Mouse (Mus musculus) MEL (cell line): Measurements from ENCODE around the gene Adamtsl2. TPM values are rescaled to one million over a fixed set of nuclear protein-coding genes. Genes with fewer than 3 reads are reported as not detected.

ENCODE experiments used
- DNase-seq: peaks from one replicate; pipeline ENCODE4 v3.0.0; 2011; ENCODE audit warnings: low read depth, low spot score
- H3K27ac ChIP-seq: 2 replicates; pipeline ENCODE4 v1.5.1; 2012; ENCODE audit warnings: low read depth, mild to moderate bottlenecking, control low read depth, low read length, moderate library complexity; ENCODE audit not compliant: control insufficient read depth
- H3K27me3 ChIP-seq, 2 experiments: fragments of 150-350 bp in 1 of 2; sonication (generic) in 1 of 2; 2 replicates each; pipeline ENCODE4 v1.6.1; 2012; ENCODE audit warnings: low read length in 2 of 2, mild to moderate bottlenecking in 2 of 2, improper control_type of control experiment in 1 of 2, moderate library complexity in 1 of 2; ENCODE audit not compliant: insufficient read depth in 2 of 2, control insufficient read depth in 1 of 2
- H3K36me3 ChIP-seq, 2 experiments: 2 replicates each; pipeline ENCODE4 v1.6.1; 2012 to 2014; ENCODE audit warnings: low read length in 2 of 2, improper control_type of control experiment in 1 of 2, inconsistent platforms in 1 of 2, mild to moderate bottlenecking in 1 of 2; ENCODE audit not compliant: insufficient read depth in 2 of 2, control insufficient read depth in 1 of 2
- H3K4me1 ChIP-seq, 2 experiments: fragments of 150-350 bp in 1 of 2; sonication (generic) in 1 of 2; 2 replicates each; pipeline ENCODE4 v1.6.1; 2012; ENCODE audit warnings: low read length in 2 of 2, improper control_type of control experiment in 1 of 2, mild to moderate bottlenecking in 1 of 2; ENCODE audit not compliant: insufficient read depth in 2 of 2, control insufficient read depth in 1 of 2
- H3K4me3 ChIP-seq, 2 experiments: fragments of 150-350 bp in 1 of 2; sonication (generic) in 1 of 2; 2 replicates each; pipeline ENCODE4 v1.5.1; 2012; ENCODE audit warnings: low read depth in 2 of 2, low read length in 2 of 2, mild to moderate bottlenecking in 2 of 2, moderate library complexity in 2 of 2, control low read depth in 1 of 2, improper control_type of control experiment in 1 of 2; ENCODE audit not compliant: control insufficient read depth in 1 of 2, insufficient read depth in 1 of 2
- H3K79me2 ChIP-seq: 2 replicates; pipeline ENCODE4 v1.6.1; 2012; ENCODE audit warnings: mild to moderate bottlenecking, low read length, moderate library complexity; ENCODE audit not compliant: control insufficient read depth, poor library complexity, insufficient read depth
- H3K9ac ChIP-seq: 2 replicates; pipeline ENCODE4 v1.6.1; 2012; ENCODE audit warnings: low read depth, mild to moderate bottlenecking, control low read depth, low read length, moderate library complexity; ENCODE audit not compliant: control insufficient read depth, poor library complexity, severe bottlenecking
- H3K9me3 ChIP-seq: fragments of 150-350 bp; sonication (generic); replicated peaks from 2 replicates; pipeline ENCODE4 v1.6.1; 2012; ENCODE audit warnings: mild to moderate bottlenecking, low read length, improper control_type of control experiment, moderate library complexity; ENCODE audit not compliant: insufficient read depth
- CHD2 ChIP-seq: IDR thresholded peaks from 2 replicates; pipeline ENCODE4 v1.6.1; 2011; ENCODE audit warnings: low read length, improper control_type of control experiment
- CTCF ChIP-seq, 3 experiments: IDR thresholded peaks in 2 of 3; conservative IDR thresholded peaks in 1 of 3; 2 replicates each; pipeline ENCODE4 v1.5.1; 2011 to 2012; ENCODE audit warnings: low read length in 3 of 3, low read depth in 2 of 3, mild to moderate bottlenecking in 2 of 3, improper control_type of control experiment in 1 of 3, inconsistent platforms in 1 of 3, mixed read lengths in 1 of 3, moderate library complexity in 1 of 3; ENCODE audit not compliant: control insufficient read depth in 1 of 3, insufficient read depth in 1 of 3, poor library complexity in 1 of 3, severe bottlenecking in 1 of 3
- ELF1 ChIP-seq: IDR thresholded peaks from 2 replicates; pipeline ENCODE4 v1.6.1; 2014; ENCODE audit warnings: low read depth, mild to moderate bottlenecking, inconsistent platforms, low read length, improper control_type of control experiment, moderate library complexity
- EP300 ChIP-seq, 2 experiments: IDR thresholded peaks; 2 replicates each; pipeline ENCODE4 v1.6.1; 2011; ENCODE audit warnings: improper control_type of control experiment in 2 of 2, low read length in 2 of 2, low read depth in 1 of 2, mild to moderate bottlenecking in 1 of 2
- ETS1 ChIP-seq: IDR thresholded peaks from 2 replicates; pipeline ENCODE4 v1.6.1; 2012; ENCODE audit warnings: low read depth, mild to moderate bottlenecking, inconsistent platforms, low read length, improper control_type of control experiment, moderate library complexity
- GABPA ChIP-seq: IDR thresholded peaks from 2 replicates; pipeline ENCODE4 v1.6.1; 2012; ENCODE audit warnings: low read depth, mild to moderate bottlenecking, inconsistent platforms, low read length, improper control_type of control experiment, moderate library complexity
- HCFC1 ChIP-seq: IDR thresholded peaks from 2 replicates; pipeline ENCODE4 v1.6.1; 2012; ENCODE audit warnings: low read depth, mild to moderate bottlenecking, inconsistent platforms, low read length, improper control_type of control experiment, moderate library complexity
- JUND ChIP-seq: IDR thresholded peaks from 2 replicates; pipeline ENCODE4 v1.6.1; 2011; ENCODE audit warnings: low read depth, mild to moderate bottlenecking, improper control_type of control experiment, low read length
- KAT2A ChIP-seq: conservative IDR thresholded peaks from 2 replicates; pipeline ENCODE4 v1.6.1; 2012; ENCODE audit warnings: low read depth, low read length, improper control_type of control experiment, inconsistent platforms
- MAFK ChIP-seq: IDR thresholded peaks from 2 replicates; pipeline ENCODE4 v1.6.1; 2011; ENCODE audit warnings: low read depth, mild to moderate bottlenecking, low read length, improper control_type of control experiment, borderline replicate concordance
- MAX ChIP-seq: IDR thresholded peaks from 2 replicates; pipeline ENCODE4 v1.6.1; 2011; ENCODE audit warnings: low read length, improper control_type of control experiment
- MYC ChIP-seq: IDR thresholded peaks from 2 replicates; pipeline ENCODE4 v1.6.1; 2011; ENCODE audit warnings: low read depth, mild to moderate bottlenecking, low read length, improper control_type of control experiment, moderate library complexity
- NELFE ChIP-seq: IDR thresholded peaks from 2 replicates; pipeline ENCODE4 v1.6.1; 2011; ENCODE audit warnings: low read depth, low read length, improper control_type of control experiment
- NRF1 ChIP-seq: IDR thresholded peaks from 2 replicates; pipeline ENCODE4 v1.6.1; 2014; ENCODE audit warnings: low read depth, mild to moderate bottlenecking, inconsistent platforms, low read length, improper control_type of control experiment, moderate library complexity; ENCODE audit not compliant: poor library complexity, insufficient read depth, severe bottlenecking
- POLR2A ChIP-seq, 2 experiments: IDR thresholded peaks; 2 replicates each; pipeline ENCODE4 v1.6.1; 2011 to 2012; ENCODE audit warnings: low read length in 2 of 2, mild to moderate bottlenecking in 2 of 2, control low read depth in 1 of 2, improper control_type of control experiment in 1 of 2, low read depth in 1 of 2, moderate library complexity in 1 of 2; ENCODE audit not compliant: control insufficient read depth in 1 of 2, insufficient read depth in 1 of 2, poor library complexity in 1 of 2
- POLR2AphosphoS2 ChIP-seq: IDR thresholded peaks from 2 replicates; pipeline ENCODE4 v1.6.1; 2011; ENCODE audit warnings: low read length, improper control_type of control experiment
- RCOR1 ChIP-seq: IDR thresholded peaks from 2 replicates; pipeline ENCODE4 v1.6.1; 2012; ENCODE audit warnings: low read depth, mild to moderate bottlenecking, inconsistent platforms, low read length, improper control_type of control experiment
- SIN3A ChIP-seq: IDR thresholded peaks from 2 replicates; pipeline ENCODE4 v1.6.1; 2012; ENCODE audit warnings: low read length, improper control_type of control experiment, inconsistent platforms
- TBP ChIP-seq: IDR thresholded peaks from 2 replicates; pipeline ENCODE4 v1.8.0; 2011; ENCODE audit warnings: low read depth, low read length, improper control_type of control experiment
- UBTF ChIP-seq: IDR thresholded peaks from 2 replicates; pipeline ENCODE4 v1.6.1; 2012; ENCODE audit warnings: low read depth, mild to moderate bottlenecking, inconsistent platforms, low read length, improper control_type of control experiment, moderate library complexity, borderline replicate concordance; ENCODE audit not compliant: insufficient read depth
- USF1 ChIP-seq: IDR thresholded peaks from 2 replicates; pipeline ENCODE4 v1.6.1; 2014; ENCODE audit warnings: low read depth, mild to moderate bottlenecking, inconsistent platforms, low read length, improper control_type of control experiment, moderate library complexity
- USF2 ChIP-seq, 2 experiments: IDR thresholded peaks; 2 replicates each; pipeline ENCODE4 v1.6.1; 2011 to 2012; ENCODE audit warnings: improper control_type of control experiment in 2 of 2, low read length in 2 of 2, borderline replicate concordance in 1 of 2, inconsistent platforms in 1 of 2, low read depth in 1 of 2, mild to moderate bottlenecking in 1 of 2; ENCODE audit not compliant: insufficient read depth in 1 of 2
- ZC3H11A ChIP-seq: IDR thresholded peaks from 2 replicates; pipeline ENCODE4 v1.6.1; 2012; ENCODE audit warnings: low read depth, mild to moderate bottlenecking, inconsistent platforms, low read length, improper control_type of control experiment
- ZKSCAN1 ChIP-seq: IDR thresholded peaks from 2 replicates; pipeline ENCODE4 v1.6.1; 2012; ENCODE audit warnings: low read depth, mild to moderate bottlenecking, inconsistent platforms, low read length, improper control_type of control experiment, moderate library complexity
- ZMIZ1 ChIP-seq: IDR thresholded peaks from 2 replicates; pipeline ENCODE4 v1.6.1; 2012; ENCODE audit warnings: low read depth, mild to moderate bottlenecking, inconsistent platforms, low read length, improper control_type of control experiment, moderate library complexity
- ZNF384 ChIP-seq: IDR thresholded peaks from 2 replicates; pipeline ENCODE4 v1.6.1; 2012; ENCODE audit warnings: low read depth, mild to moderate bottlenecking, inconsistent platforms, low read length, improper control_type of control experiment
- polyA plus RNA-seq, 2 experiments: library from polyadenylated mRNA; stranded (reverse) in 1 of 2; unstranded in 1 of 2; fragments of >175 nt in 1 of 2; fragments of >200 nt in 1 of 2; gene quantifications; 2 replicates each; pipeline versions ENCODE4 v1.2.1 to v1.2.4; 2012; ENCODE audit warnings: low replicate concordance in 2 of 2, low read depth in 1 of 2; ENCODE audit not compliant: insufficient read length in 2 of 2, insufficient read depth in 1 of 2, missing spikeins in 1 of 2
- total RNA-seq: library from RNA; depleted of rRNA; stranded (reverse); fragments of 300-350 nt; gene quantifications from 2 replicates; pipeline ENCODE4 v1.2.3, GENCODE M21; 2012

Adamtsl2 gene
- total and polyA plus RNA-seq, 3 experiments: not detected

DNA sequence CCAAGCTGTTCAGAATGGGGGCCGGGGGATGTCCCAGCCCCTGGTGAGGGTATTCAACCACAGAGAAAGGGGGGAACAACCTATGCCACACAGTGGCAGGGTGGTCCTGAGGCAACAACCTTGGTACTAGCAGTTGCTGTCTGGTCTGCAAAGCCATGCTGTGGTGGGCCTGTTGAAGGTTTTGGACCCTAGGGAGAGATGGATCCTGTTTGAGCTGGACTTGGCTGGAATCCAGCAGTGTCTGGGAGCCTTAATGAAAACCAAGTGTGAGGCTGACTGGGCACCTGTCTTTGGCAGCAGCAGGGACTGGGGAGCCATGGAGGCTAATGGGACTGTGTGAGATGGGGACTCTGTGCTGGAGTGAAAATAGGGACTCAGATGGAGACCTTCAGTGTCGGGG, 470 bp downstream of the Adamtsl2 start:
- TF ChIP-seq MAX: no peak
- no peak for TF ChIP-seq CTCF (IDR thresholded peaks at IDR 0.05 in 2 of 3, conservative IDR thresholded peaks at IDR 0.05 in 1 of 3; ENCODE audit: control insufficient read depth in 1 of 3, insufficient read depth in 1 of 3, low read depth in 2 of 3, low read length in 3 of 3, poor library complexity in 1 of 3, severe bottlenecking in 1 of 3)
- no peak for TF ChIP-seq TBP
- no peak for TF ChIP-seq POLR2AphosphoS2
- TF ChIP-seq EP300 (IDR thresholded peaks at IDR 0.05; ENCODE audit: low read depth in 1 of 2, low read length in 2 of 2): no peak
- Histone ChIP-seq H3K9me3 (no peaks in the 10 kb centered on the region), H3K9ac (no peak overlapping the region), H3K27ac (no peak overlapping the region), H3K27me3 (peaks cover 0 to 5% of the 10 kb centered on the region in 2 experiments; a peak in 1 of 4 replicates), H3K4me1 (no peaks in the 10 kb centered on the region), H3K4me3 (no peak overlapping the region), H3K79me2 (no peaks in the 10 kb centered on the region), H3K36me3 (no peaks in the 10 kb centered on the region)
- no peak for DNase-seq

DNA sequence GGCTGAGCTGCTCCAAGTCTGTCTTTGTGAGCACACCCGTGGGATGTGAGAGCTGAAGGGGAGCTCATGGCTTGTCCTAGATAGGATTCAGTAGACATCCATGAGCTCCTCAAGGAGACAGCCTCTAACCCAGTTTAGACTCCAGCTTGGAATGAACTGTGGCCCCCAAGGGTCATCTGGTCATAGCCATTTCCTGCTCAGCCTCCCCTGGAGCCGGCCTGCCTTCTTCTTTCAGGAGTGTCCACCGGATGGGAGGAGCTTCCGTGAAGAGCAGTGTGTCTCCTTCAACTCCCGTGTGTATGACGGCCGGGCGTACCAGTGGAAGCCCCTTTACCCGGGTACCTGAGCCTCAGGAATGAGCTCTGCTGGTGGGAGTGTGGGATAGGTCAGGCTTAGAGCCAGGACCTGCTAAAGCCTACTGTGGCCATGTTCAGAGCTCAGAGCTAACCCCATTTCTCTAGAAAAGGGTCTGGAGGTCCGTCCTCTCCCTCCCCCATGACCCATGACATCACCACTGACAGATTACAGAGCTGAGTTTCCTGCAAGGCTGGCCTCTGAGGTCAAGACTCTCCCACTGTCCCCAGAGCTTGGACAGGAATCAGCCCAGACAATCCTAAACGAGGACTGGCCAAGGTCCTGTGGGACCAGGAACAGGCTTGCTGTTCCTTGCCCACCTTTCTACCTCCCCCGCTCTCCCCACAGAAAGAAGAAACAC, 4.7 kb downstream of the Adamtsl2 start:
- Histone ChIP-seq H3K4me3 (no peak overlapping the region), H3K9ac (no peak overlapping the region), H3K4me1 (no peaks in the 10 kb centered on the region), H3K79me2 (no peaks in the 10 kb centered on the region), H3K27ac (no peak overlapping the region), H3K36me3 (no peaks in the 10 kb centered on the region), H3K27me3 (peaks cover 0 to 5% of the 10 kb centered on the region in 2 experiments; a peak in 1 of 4 replicates), H3K9me3 (no peaks in the 10 kb centered on the region)
- TF ChIP-seq ELF1 (no peak), SIN3A (no peak), ETS1 (no peak), RCOR1 (no peak), KAT2A (no peak), NELFE (no peak), EP300 (IDR thresholded peaks at IDR 0.05; ENCODE audit: low read depth in 1 of 2, low read length in 2 of 2) (no peak), ZC3H11A (no peak)
- no peak for DNase-seq

- no peaks in the 10 kb centered on the region for H3K4me1 ChIP-seq
- TF ChIP-seq NELFE: no peak
- no peak for TF ChIP-seq CHD2
- no peak for TF ChIP-seq USF2 (IDR thresholded peaks at IDR 0.05; ENCODE audit: borderline replicate concordance in 1 of 2, insufficient read depth in 1 of 2, low read depth in 1 of 2, low read length in 2 of 2)
- TF ChIP-seq NRF1: no peak
- no peak for TF ChIP-seq MAFK
- no peak for TF ChIP-seq HCFC1
- TF ChIP-seq ZMIZ1: no peak
- no peak for TF ChIP-seq ZNF384
- no peak for TF ChIP-seq POLR2A (IDR thresholded peaks at IDR 0.05; ENCODE audit: control insufficient read depth in 1 of 2, insufficient read depth in 1 of 2, low read depth in 1 of 2, low read length in 2 of 2, poor library complexity in 1 of 2)
- TF ChIP-seq JUND: no peak
- no peak for TF ChIP-seq ZKSCAN1
- TF ChIP-seq ELF1: no peak
- TF ChIP-seq MYC: no peak
- TF ChIP-seq GABPA: no peak
- no peak for TF ChIP-seq USF1
- no peak for TF ChIP-seq UBTF
- no peaks in the 10 kb centered on the region for H3K36me3 ChIP-seq
- H3K9ac ChIP-seq: no peak overlapping the region
- DNase-seq: no peak
- no peak overlapping the region for H3K4me3 ChIP-seq
- no peak overlapping the region for H3K27ac ChIP-seq
- H3K9me3 ChIP-seq: no peaks in the 10 kb centered on the region
- peaks cover 0 to 5% of the 10 kb centered on the region in 2 experiments; a peak in 1 of 4 replicates for H3K27me3 ChIP-seq
- no peaks in the 10 kb centered on the region for H3K79me2 ChIP-seq
These were observed 5.8 kb downstream of the Adamtsl2 start for GRCm38 (mm10) chr2:27084963-27085362.
